Mouse (Mus musculus) cerebellum, adult 11 months (tissue): Measurements from ENCODE around the gene Capn11.

Source experiments
- DNase-seq: peaks from one replicate; pipeline ENCODE4 v3.0.0; 2022

Capn11 gene

DNA sequence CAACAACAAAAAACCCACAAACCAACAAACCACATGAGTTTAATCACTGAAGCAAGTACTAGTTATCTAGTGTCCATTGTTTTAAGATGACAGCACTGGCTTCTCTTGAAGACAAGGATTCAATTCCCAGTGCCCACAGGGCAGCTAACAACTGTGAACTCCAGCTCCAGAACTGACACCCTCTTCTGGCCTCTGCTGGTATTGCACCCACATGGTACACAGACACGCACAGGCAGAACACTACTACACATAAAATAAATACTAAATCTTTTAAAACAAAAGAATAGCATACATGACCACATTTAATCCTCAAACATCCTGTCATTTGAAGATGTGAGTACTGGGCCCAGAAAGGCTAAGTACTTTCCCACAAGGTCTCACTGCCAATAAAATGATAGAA is 22.5 kb upstream of the Capn11 start:
- no peak for DNase-seq

DNA sequence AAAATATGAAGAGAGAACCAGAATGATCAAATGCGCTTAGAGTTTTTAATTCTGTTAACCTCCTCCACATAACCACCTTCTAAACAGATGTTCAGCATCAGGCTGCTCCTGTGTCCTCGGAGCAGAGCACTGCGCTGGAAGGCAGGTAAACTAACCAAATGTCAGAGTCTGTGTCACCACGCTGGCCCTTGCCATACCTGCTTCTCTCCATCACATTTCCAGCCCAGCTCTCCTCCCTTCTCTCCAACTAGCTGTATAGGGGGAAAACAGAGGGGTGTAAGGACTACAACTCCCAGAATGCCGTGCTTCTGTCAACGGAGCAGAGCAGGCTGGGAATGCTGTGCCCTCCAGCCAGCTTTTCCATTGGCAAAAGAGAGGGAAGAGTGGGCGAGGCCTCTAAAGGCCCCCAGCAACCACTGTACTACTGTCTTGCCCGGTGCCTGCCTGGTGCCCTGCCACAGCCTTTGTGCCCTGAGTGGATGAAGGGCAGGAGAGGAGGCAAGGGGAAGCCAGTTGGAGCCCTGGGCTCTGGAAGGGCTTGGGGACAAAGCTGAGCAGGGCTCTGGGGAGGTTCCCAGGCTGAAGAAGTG is 21.4 kb upstream of the Capn11 start:
- DNase-seq: peak; percentile 45

DNA sequence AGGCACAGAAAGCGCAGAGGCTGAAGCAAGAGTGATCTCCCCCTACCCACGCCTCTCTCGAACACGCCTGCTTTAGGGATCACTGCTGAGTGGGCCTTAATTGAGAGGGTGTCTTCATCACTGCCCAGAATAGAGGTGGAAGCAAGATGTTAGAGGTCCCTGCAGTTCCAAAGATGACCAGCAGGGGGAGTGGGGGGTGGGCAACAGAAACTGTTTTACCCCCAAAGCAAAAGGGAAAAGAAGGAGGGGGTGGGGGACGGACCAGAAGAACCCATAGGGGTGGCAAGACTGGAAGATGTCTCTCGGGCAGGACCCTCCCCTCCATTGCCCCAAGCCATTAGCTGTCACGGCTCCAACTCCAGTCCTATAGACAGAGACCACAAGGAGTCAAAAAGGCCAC is 19.0 kb upstream of the Capn11 start:
- peak; percentile 46 for DNase-seq

DNA sequence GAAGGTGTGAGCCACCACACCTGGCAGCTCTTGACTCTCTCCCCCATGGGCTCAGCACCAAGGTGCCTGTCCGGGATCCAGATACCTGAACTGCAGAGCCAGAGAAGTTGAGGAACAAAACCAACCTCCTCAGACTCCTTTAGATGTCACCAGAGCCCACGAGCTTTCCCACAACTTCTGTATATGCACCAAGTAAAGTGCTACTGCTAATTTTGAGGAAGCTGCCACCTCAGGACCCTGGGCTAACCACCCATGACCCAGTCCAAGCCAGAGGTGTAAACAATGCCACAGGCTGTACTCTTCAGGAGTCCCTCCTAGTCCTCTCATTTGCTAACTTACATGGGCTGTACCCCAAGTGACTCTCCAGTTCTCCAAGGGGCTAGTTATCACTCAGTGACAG is 13.5 kb upstream of the Capn11 start:
- DNase-seq: no peak

DNA sequence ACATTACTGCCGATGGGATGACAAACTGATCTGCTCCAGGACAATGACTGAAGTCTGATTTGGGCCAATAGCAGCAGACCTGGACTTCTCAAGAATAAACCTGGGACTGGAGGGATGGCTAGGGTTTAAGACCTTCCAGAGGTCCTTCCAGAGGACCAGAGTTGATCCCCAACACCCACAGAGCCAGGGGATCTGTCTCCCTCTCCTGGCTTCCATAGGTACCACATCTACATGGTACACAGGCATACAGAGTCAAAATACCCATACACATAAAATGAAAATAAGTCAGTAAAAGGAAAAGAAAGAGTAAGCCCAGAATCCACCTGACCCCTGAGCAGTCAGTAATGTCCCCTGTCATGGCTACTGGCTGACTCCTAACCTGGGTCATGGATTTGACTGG is 12.7 kb upstream of the Capn11 start:
- DNase-seq: no peak

DNA sequence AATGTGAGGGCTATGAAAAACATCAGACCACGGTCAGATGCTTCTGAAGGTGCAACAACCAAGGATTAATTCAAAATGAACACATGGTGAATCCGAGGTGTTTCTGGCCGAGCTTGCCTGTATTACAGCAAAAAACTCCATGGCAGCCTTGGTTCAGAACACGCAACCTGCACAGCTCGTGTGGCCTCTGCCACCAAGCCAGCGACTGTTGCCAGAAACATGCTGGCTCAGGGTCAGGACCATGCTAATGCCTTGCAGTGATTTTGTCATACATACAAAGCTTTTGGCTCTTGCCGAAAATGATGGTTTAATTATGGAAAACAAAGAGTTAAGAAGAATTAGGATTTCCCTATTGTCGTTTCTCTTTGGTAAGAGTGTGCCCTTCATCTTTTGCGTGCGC is 8.9 kb upstream of the Capn11 start:
- DNase-seq: no peak

DNA sequence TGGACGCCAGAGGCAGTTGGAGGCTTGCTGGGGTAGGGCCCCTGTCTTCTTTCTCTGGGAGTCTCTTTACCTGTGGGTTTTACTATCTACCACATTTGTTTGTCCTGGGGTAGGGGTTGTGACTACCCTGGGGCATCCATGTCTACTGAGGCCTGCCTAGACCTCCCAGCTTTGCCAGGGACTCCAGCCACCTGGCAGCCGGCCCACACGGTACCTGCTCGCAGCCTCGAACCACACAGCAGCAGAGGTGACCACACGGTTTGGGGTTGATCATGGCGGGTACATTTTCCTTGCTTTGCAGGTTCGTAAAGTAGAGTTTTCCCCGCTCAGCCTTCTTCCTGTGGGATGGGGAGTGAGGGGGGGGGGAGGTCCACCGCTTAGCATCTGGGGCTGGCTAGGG is 8.4 kb upstream of the Capn11 start:
- no peak for DNase-seq

DNA sequence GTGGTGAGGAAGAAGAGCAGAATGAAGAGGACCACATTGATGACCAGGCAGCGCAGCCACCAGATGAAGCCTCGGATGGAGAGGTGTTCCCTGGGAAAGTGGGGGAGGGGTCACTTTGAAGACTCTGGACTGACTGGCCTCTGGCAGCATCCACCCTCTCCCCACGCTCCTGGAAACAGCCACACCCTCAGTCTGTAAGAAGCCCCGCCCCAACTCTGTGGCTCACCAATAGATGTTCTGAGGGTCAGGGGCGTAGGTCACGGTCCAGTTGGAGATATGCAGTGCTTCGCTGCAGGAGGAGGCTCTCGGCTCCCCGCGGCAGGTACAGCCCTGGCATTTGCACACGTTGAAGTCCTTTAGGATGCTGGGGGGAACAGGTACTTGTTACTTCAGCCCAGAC is 7.0 kb upstream of the Capn11 start:
- DNase-seq: no peak

DNA sequence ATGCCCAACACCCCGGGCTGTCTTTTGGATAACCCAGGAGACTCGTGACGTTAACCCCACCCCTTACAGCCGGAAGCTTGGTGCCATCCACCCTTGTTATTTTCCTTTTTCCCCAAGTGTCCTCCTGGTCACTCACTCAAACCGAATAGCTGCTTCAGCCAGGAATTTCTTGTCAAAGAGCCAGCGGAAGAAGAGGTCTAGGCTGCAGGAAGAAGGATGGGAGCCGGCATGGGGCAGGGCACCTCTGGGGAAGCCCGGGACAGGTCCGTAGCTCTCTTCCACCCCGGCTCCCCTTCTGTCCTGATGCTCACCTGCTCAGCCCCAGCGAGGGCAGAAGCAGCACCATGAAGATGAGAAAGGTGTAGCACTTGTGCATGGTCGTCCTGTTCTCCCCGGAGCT is 5.5 kb upstream of the Capn11 start:
- DNase-seq: no peak

DNA sequence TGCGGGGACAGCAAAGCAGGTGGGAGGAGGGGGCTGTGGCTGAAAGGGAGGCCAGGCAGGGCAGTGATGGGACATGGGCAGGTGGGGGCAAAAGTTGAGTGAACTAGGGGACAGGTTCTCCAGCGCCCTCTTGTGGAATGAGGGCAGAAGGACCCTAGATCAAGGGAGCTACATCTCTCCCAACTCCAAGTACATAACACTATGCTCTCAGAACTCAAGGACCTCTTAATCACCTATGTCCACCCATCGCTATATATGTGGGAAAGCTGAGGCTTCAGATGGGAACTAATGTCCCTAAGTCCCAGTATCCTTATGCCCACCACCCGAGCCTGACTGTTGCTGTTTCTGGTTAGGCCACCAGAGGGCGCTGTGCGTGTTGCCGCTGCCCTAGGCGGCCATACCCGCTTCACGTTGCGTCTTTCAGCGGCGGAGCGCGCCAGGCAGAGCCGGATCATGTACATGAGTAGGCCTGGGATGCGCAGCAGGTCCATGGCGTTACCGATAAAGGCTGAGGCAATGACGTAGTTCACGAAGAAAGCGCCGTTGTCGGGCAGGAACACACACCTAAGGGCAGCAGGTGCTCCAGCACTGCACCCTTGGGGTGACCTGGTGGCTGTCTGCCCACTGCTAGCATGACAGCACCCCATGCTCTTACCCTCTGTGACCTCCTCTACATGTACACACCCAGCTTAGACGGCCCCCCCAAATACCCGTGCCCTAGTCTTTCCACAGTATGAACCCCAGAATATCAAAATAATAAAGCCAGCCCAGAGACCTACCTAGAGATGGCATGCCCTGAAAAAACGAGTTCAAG is 4.2 kb upstream of the Capn11 start:
- peak; percentile 78 for DNase-seq

DNA sequence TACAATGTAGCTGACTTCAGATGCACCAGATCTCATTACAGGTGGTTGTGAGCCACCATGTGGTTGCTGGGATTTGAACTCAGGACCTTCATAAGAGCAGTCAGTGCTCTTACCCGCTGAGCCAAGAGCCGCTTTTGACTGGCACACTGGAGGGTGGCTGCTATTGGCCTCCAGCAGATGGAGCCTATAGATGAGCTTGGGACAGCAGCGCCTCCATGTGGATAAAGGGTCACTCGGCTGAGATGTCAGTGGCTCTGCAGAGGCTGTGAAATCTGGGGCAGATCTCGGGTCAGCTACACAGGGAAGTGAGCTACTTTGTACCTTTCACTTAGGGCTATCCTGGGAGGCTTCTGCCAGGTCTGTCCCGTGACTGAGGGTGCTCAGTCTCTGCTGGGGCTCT is 3.3 kb downstream of the Capn11 start:
- no peak for DNase-seq

DNA sequence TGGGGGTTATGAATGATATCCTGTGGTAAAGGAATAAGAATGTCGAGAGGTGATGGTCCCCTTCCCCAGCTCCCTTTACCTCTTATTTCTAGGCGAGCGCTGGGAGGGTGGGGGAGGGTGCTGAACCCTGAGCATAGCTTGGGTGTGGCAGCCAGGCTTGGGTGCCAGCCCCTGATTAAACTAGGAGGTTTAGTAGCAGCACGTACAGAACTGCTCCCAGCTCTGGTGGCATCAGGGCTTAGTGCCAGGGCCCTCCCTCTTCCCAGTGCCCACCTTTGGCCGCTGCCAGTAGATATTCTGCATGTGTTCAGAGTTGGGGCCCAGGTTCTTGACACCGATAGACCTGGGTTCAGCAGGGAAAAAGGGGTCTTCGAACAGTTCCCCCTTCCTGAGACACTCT is 5.9 kb downstream of the Capn11 start:
- DNase-seq: no peak

DNA sequence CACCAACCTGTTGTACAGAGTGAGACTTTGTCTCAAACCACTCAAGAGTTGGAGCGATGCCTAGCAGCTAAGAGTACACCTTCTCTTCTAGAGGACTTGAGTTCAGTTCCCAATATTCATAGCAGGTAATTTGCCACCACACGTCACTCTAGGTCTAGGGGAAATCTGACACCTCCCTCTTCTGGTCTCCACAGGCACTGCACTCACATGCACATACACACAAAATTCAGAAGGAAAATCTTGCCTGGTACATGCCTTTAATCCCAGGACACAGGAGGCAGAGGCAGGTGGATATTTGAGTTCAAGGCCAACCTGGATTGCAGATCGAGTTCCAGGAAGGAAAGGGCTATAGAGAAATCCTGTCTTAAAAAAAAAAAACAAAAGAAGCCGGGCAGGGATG is 14.9 kb downstream of the Capn11 start:
- no peak for DNase-seq

DNA sequence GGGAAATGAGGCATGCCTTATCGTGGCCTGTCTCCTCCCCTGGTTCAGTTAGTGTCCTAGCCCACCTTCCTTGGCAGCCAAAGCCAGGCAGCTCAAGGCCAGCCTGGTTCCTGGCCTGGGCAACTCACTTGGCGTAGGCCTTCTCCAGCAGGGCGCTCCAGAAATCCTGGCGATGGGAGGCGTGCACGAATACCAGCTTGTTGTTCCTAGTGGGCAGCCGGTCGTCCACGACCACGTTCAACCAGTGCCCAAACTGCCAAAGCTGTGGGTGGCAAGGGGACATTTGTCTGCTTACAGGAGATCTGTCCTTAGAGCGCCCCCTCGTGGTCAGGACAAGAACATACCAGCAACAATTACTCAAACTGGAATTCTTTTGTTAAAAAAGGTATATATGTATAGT is 16.4 kb downstream of the Capn11 start:
- peak; percentile 74 for DNase-seq

DNA sequence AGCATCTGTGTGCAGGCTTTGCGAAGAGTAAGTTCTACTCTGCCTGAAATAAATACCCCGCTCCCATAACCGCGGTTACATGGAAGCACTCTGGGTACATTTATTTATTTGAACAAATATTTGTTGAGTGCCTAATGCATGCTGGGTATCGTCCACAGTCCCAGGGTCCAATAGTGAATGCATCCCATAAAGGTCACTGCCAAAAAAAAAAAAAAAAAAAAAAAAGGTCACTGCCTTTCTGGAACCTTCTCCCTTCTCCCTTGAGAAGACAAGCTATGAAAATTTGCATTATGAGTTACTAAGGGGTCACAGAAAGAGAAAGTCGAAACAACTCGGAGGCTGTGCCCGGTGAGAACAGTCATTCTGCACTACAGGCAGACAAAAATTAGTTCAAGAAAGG is 17.1 kb downstream of the Capn11 start:
- no peak for DNase-seq

DNA sequence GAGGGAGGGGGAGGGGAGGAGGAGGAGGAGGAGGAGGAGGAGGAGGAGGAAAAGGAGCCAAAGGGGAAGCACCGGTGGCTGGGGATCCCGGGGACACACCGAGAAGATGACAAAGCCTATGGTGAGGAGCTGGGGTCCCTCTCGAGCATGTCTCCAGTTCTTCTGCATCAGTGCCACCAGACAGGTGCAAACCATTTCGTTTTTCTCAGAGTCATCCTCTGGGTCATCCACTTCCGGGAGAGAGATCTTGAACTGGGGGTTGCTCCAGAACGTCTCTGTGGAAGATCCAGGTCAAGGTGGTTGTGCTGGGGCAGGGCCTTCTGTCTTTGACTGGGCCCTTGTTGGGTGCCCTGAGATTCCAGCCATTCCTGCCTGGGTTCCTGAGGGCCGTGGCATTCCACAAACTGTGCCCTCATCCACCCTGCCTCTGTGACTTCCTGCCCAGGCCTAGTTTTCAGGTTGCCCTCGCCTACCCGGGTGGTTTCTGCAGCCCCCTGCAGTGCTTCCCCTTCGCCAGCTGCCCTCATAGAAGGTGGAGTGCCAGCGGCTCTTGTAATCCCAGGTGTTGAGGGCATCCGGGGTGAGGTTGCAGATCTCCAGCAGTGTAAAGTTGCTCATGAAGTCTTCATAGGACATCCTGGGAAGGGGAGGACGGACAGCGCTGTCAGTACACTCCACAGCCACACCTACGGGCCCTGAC is 20.4 kb downstream of the Capn11 start:
- no peak for DNase-seq

DNA sequence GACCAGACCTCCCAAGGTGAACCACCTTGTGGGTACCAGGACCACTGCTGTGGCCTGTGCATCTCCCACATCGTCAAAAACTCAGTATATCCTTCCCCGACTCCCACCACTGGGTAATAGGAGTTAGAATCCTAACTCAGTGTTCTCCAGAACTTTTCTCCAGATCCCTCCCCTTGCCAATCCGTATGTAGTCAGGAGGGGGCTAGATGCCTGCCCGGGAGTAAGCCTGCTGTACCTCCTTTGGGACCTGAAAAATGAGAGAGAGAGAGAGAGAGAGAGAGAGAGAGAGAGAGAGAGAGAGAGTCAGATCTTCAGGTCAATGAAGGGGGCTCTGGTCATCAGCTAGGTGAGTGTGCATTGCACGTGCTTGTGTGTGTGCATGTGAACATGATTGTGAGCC is 25.1 kb downstream of the Capn11 start:
- no peak for DNase-seq

DNA sequence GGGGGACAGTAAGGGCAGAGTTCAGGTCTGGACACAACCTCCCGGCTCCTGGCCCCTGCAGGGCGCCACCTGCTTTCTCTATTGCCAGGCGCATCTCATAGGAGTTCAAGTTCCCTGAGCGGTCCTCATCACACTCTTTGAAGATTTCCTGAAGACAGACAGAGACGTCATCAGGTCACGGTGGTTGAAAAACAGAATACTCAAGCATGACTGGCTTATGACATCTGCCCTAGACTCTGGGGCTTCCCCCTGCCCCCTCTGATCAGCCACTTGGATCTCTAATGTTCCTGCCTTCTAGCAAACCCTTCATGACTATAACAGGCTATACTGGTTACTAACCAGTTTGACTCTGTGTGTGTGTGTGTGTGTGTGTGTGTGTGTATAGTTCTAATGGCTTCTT is 27.2 kb downstream of the Capn11 start:
- no peak for DNase-seq

DNA sequence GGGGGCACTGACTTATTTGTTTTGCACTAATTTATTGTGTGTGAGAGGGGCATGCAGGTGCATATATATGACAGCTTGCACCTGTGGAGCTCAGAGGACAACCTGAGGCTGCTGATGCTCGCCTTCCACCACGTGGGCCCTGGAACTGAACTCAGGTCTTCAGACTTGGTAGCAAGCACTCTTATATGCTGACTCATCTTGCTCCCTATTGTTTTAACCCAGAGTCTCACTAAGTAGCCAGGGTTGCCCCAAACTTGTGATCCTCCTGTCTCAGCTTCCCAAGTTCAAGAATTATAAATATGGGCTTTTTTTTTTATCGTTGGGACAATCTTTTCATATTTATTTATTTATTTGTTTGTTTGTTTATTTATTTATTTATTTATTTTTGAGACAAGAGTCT is 28.1 kb downstream of the Capn11 start:
- no peak for DNase-seq

DNA sequence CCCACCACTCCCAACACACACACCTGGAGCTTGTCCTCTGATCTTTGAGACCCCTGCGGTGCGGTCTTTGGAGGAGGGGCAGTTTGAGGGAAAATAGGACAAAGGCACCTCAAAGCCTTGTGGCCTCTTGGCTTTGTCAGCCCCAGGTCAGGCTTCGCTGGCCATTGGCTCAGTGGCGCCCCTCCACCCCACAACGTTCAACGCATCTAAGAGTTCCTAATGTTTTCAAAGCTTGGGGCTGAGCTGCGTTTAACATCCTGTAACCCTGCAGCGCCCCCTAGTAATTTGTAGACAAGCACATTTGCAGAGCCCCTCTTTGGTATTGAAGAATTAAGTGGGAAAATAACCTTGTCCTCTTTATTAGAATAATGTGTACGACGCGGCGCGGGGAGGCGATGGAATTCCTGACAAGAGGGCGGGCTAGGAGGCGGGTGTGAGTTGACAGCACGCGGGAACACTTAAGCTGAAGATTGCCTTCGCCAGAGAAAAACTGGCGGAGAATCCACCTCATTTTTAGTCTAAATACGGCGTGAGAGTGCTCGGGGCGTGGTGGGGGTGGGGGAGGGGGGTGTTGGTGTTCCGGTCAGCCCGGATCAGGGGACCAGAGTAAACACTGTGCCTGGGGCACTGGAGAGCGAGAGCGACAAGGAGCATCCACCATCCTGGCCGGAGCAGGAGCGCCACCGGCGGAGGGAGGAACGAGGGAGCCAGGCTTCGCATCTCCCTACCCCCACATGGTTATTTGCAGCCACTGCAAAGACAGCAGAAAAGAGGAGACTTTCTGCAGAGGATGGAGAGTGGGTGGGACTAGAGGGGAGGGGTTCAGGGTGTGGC is 29.0 kb downstream of the Capn11 start:
- DNase-seq: peak; percentile 74

DNA sequence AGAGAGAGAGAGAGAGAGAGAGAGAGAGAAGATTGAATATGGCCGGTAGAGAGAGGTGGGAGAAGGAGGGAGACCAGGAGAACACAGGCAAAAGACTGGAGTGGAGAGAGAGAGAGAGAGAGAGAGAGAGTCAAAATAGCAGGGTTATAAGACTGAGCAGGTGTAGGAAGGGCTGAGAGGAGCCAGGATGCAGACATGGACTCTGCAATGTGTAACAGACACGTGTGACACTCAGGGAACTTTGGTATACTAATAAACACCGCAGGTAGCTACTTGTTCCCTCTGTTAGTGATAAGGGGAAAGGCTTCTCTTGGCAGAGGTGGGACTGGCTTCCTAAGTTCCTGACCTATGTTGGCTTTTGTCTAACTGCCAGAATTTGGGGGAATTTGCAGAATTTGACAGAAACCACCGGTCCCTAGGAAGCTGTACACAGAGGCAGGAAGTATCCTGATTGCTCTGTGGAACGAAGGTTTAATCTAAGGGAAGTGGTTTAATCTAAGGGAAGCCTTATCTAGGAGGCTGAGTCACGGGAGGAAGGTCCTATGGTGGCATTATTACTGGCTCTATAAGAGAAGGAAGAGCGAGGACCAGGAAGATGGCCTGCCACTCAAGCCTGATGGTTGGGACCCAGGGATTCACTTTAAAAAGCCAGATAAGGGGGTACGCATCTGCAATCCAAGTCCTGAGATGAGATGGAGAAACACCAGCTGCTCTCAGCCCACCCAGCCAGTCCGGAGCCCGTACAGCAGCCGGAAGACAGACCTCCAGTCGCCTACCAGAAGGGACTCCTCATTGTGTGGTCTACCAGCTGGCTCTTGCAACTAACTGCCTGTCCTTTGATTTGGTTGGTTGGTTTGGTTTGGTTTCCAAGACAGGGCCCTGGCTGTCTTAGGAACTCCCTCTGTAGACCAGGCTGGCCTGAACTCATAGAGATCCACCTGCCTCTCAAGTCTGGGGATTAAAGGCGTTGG is 30.0 kb downstream of the Capn11 start:
- no peak for DNase-seq

DNA sequence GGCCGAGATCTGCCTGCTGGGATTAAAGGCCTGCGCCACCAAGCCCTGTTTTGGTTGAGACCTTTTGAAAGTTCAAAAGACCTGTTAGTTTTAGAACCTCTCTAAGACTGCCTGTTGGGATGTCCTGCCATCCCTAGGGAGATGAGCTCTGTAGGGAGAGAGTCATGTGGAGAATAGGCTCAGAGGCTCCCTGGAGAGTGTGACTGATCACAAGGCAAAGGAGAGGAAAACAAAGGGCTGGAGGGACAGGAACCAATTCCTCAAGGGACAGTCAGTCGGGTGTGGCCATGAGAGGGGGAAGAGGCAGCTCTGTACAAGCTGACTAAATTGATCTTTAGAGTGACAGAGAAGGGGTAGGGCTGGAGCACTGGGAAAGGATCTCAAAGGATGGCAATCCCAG is 31.0 kb downstream of the Capn11 start:
- DNase-seq: no peak
